Mouse (Mus musculus) liver, adult 2 months (tissue): ENCODE measurements at regions not wholly inside any gene's neighbourhood (a gene's known extent, or its start where the extent isn't known, plus 50 kb on each side); places are given as distances from the start of the nearest gene placed in this dataset.

Experiments used
- CTCF ChIP-seq: fragments of 200-500 bp; IDR thresholded peaks from 2 replicates; pipeline ENCODE4 v1.5.1; 2011; ENCODE audit warnings: low read depth, low read length, control low read depth
- POLR2A ChIP-seq: fragments of 200-500 bp; IDR thresholded peaks from 2 replicates; pipeline ENCODE4 v1.6.1; 2011; ENCODE audit warnings: low read length, control low read depth; ENCODE audit not compliant: insufficient read depth; ENCODE audit errors: extremely low read depth

- TF ChIP-seq CTCF (no peak), POLR2A (no peak)
Measured at GRCm38 (mm10) chr7:36348195-36348594, 349.7 kb upstream of the Tshz3 start.
